Mouse (Mus musculus) testis, adult 2 months (tissue): ENCODE data around the gene Arhgap8.

Source experiments
- CTCF ChIP-seq: fragments of 200-500 bp; IDR thresholded peaks from 2 replicates; pipeline ENCODE4 v1.5.1; 2012; ENCODE audit warnings: low read depth, mild to moderate bottlenecking, inconsistent platforms, low read length, moderate library complexity; ENCODE audit not compliant: control insufficient read depth, insufficient read depth, insufficient replicate concordance
- POLR2A ChIP-seq: fragments of 200-500 bp; IDR thresholded peaks from 2 replicates; pipeline ENCODE4 v1.6.1; 2012; ENCODE audit warnings: low read depth, mild to moderate bottlenecking, inconsistent platforms, low read length, moderate library complexity; ENCODE audit not compliant: control insufficient read depth

DNA sequence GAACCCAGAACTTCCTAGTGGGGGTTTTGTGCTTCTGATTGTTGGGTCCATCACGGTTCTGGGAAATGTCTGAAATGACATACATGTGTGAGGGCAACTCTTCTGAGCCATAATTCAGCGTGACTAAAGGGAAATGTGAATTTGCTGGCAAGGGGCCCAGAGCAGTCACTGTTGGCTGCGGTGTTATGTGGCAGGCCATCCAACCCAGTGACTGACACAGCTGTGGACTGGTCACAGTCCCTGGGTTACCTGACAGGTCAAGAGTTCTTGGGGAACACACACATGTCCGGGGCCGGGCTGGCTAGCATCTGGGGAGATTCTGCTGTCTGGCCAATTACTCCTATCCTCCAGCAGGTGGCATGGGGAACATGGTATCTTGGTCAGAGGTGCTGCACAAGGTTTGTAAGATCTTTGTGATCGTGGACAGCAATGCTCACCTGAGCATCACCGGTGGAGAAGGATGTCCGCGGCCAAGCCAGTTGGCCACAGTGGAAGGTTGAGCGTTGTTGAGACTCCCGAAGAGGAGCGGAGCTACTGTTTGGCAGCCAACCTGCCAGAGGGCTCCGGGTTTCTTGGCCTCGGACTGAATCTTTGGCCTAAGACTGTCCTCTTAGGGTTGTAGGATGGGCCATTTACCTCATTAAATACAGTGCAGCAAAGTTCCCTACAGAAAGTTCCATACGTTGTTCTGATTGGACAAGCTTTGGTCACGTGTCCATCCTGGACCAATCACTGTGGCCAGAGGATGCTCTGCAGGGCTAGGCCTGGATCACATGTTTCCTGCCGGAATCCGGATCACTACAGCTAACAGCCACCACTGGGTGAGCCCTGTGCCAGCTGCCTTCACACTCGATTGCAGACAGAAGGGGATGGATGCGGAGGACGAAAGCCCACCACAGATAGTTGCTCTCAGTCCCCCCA is 52.6 kb downstream of the Arhgap8 start:
- TF ChIP-seq CTCF, result no peak; the same call in 1 of the 2 replicates
- no peak for TF ChIP-seq POLR2A
